Mouse (Mus musculus): Measurements from ENCODE around the gene Lipo2.
"Not testable (repeated sequence)": the region's sequence is repeated elsewhere in the genome, so short reads cannot be mapped to it uniquely, and the experiment has no call there.

Gene Lipo2

GRCm38 (mm10) chr19:33751259-33751658 lies at the start of gene Lipo2:
Gene Lipo2 (minus strand): TSS chr19:33751359.
- not testable (repeated sequence) for DNase-seq (ENCODE audit: low read depth, low spot score)

GRCm38 (mm10) chr19:33787359-33787758 lies 36.2 kb upstream of the Lipo2 start, which contains the start of gene Lipo1:
Gene Lipo1 (minus strand): TSS chr19:33787459.
- not testable (repeated sequence) for DNase-seq (ENCODE audit: low read depth, low spot score)

- DNase-seq (ENCODE audit: low read depth, low spot score): no peak
Observed at GRCm38 (mm10) chr19:33786576-33787277, 35.6 kb upstream of the Lipo2 start.

GRCm38 (mm10) chr19:33761287-33762086 lies 10.3 kb upstream of the Lipo2 start, which contains the start of gene Lipo3:
Gene Lipo3 (minus strand): TSS chr19:33761951.
- DNase-seq (ENCODE audit: low read depth, low spot score): not testable (repeated sequence)
